Mouse (Mus musculus) gastrocnemius, postnatal 10 days (tissue): ENCODE results near the gene Clec2l. TPM values are rescaled to one million over a fixed set of nuclear protein-coding genes. Genes with fewer than 3 reads are reported as not detected.
"Not testable (repeated sequence)": the region's sequence is repeated elsewhere in the genome, so short reads cannot be mapped to it uniquely, and the experiment has no call there.

ENCODE experiments used
- DNase-seq: peaks from one replicate; pipeline ENCODE4 v3.0.0; 2021; ENCODE audit warnings: mixed read lengths
- total RNA-seq, 2 experiments: library from RNA; stranded (reverse); gene quantifications; 2 replicates each; pipeline ENCODE4 v1.2.3; 2021

Clec2l gene
- total RNA-seq, 2 experiments from 2014 or later = 1.2 TPM

DNA sequence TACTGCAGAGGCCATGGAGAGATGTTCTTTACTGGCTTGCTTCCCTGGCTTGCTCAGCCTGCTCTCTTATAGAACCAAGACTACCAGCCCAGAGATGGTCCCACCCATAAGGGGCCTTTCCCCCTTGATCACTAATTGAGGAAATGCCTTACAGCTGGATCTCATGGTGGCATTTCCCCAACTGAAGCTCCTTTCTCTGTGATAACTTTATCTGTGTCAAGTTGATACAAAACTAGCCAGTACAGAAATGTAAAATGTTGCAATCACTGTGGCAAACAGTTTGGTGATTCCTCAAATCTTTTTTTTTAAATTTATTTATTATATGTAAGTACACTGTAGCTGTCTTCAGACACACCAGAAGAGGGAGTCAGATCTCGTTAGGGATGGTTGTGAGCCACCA, 7.6 kb downstream of the Clec2l start:
- DNase-seq = not testable (repeated sequence)

DNA sequence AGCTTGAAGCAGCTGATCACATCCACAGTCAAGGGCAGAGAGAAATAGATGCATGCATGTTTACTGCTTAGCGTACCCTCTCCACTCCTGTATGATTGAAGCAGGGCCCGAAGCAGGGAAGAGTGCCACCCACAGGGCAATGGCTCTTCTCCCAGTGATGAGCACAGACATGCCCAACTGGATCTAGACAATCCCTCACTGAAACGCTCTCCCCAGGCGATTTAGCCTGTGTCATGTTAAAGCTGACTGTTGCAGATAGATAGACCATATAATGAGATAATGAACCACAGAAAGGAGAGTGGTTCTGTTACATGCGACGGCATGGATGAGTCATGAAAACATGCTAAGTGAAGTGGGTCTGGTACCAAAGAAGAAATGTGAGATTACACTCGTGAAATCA, 8.4 kb downstream of the Clec2l start:
- no peak for DNase-seq

DNA sequence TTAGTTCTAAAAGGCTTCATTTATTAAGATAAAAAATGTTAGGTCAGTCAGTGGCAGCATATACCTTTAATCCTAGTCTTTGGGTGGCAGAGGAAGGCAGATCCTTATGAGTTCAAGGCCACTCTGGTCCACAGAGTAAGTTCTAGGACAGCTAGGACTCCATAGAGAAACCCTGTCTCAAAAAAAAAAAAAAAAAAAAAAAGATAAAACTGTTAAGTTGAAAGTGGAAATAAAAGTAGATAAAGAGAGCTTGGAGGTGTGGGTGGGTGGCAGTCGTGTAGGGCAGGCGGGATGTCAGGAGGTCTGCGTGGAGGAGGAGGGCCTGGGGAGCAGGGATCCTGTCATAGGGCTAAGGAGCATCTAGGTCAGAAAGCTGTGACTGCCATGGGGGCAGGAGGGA, 9.1 kb downstream of the Clec2l start:
- no peak for DNase-seq

DNA sequence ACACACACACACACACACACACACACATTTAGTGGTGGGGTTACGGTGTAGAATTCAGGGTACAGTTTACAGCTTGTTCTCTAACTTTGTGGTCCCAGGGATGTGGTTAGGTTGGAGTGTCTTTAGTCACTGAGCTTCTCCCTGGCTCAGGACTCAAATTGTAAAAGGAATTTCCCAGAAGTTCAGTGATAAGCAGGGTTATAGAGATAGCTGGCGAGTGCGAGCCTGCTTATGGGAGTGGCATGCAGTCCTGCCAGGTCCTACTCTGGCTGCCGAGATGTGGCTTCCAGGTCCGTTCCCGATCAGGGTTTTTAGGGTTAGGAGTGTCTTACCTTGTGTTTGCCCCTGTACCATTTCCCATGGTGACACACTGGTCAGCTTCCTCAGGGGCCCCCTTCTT, 13.3 kb downstream of the Clec2l start:
- no peak for DNase-seq

DNA sequence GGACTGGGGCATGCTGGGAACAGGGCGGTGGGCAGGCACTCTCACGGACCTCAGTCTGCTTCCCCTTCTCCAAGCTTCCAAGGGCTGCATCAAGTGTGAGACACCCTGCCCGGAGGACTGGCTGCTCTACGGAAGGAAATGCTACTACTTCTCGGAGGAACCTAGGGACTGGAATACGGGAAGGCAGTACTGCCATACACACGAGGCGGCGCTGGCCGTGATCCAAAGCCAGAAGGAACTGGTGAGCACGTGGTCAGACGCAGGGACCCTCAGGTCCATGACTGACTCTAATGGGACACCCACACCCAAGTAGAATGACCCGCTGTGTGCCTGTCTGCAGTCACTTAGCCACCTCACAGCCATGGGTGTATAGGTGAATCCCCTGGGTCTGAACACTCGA, 13.9 kb downstream of the Clec2l start:
- no peak for DNase-seq

DNA sequence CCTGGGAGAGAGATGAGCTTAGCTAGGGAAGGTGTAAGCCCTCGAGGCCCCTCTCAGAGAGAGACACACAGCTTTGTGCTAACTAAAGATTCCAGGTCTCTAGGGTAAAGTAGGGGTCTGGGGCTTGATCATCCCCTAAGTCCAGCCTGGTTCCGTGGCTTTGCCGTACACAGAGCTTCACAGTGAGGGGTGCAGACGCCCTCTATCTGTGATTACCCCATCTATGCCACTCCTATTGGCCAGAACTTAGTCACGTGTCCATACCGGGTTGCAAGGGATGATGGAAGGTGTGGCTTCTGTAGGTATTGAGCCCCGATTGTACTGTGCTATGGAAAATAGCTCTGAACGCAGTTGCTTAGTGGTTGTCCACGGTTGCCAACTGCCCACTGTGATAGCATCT, 14.8 kb downstream of the Clec2l start:
- no peak for DNase-seq

DNA sequence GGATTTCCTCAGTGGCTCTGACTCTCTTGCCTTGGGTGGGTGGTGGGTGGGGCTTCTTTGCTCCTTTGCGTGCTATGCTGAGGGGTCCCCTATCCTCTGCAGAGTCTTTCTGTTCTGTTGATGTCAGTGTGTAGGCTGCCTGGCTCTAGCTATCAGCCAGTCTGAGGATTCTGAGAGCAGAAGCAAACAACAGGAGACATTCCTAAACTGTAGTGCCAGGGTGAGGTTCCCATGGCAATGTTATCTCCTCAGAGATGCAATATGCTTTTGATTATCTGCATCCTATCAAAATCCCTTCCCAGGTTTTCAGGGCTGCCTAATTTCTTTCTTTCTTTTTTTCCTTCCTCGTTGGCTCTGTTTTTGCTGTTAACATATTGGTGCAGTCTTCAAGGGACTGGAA, 19.7 kb downstream of the Clec2l start:
- no peak for DNase-seq

DNA sequence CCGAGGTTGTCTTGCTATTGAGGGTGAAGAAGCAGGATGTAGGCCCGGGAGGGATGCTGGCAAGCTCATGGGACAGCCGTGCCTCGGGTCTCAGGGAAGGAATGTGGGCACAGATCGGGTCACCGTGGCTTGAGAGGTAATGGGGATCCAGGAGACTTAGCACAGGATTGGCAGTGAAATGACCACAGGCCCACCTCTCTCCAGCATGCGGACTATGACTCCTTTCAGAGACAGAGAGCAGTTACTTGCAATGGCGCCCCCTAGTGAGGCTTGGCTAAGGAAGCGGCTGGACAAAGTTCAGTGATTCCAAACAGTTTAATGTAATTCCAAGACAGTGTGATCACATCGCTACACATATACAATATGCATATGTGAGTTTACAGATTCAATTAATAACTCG, 24.3 kb downstream of the Clec2l start:
- DNase-seq = no peak

DNA sequence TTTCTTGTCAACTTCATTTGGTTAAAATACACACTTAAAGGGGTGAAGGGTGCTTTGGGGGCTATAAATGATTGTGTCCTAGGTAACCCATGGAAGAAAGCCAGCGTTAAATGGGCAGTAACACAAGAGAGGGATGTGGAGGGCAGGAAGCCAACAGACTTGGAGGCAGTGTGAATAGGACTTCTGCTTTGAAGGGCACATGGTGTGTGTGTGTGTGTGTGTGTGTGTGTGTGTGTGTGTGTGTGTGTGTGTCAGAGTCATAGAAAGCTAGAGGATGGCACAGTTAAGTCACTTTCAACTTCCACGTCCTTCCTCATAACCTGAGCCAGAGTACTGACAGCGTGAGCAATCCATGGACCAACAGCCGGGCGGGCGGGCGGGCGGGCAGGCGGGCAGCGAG, 26.0 kb downstream of the Clec2l start:
- no peak for DNase-seq

DNA sequence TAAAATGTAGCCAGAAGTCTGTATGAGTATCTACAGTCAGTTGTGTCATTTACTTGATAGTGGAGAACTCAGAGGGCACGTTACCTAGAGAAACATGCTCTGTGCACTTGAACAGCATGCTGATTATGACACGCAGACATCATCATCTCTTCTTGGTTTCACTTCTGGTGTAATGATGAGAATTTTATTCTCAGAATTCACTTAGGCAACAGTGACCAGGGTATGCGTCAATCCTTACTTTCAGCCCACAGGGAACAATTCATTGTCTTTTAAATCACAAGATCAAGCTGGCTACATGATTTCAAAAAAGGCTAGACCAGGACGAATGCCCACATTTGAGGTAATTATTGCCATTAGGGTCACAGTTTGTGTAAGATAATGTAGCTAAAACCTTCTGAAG, 27.7 kb downstream of the Clec2l start:
- DNase-seq = no peak

DNA sequence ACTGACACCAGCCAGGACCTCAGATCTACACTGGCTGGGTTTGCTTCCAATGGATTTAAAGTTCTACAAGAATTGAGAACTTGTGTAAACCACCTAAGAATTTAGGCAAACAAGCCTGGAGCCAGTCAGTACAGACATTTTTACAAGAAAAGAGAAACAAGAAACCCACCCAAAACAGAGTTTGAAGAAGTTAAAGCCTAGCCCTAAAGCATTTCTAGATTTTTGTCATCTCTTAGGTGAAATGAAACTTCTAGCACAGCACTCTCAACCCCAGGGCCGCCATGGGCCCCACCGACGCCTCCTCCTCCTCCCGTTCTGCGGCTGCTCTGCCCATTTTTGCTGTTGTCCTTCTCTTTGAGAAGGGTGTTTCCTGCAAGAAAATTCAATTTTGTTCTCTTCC, 28.2 kb downstream of the Clec2l start:
- DNase-seq = no peak

DNA sequence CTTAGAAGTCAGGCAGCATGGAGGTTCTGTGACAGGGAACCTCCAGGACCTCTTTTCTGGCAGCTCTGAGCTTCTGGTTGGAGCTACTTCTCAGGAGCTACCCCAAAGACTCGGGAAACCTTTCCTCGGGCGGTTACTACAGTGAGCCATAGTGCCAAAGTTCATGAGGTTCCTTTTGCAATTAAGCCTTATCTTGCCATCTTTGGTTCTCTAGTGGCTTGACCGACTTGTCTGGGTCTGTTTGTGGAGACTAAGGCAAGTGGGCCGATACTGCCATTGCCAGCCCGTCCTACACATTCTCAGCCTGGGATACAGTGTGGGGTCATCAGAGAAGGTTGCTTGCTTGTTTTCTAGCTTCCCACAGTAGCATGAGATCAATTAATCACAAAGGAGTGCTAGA, 29.7 kb downstream of the Clec2l start:
- DNase-seq = no peak

DNA sequence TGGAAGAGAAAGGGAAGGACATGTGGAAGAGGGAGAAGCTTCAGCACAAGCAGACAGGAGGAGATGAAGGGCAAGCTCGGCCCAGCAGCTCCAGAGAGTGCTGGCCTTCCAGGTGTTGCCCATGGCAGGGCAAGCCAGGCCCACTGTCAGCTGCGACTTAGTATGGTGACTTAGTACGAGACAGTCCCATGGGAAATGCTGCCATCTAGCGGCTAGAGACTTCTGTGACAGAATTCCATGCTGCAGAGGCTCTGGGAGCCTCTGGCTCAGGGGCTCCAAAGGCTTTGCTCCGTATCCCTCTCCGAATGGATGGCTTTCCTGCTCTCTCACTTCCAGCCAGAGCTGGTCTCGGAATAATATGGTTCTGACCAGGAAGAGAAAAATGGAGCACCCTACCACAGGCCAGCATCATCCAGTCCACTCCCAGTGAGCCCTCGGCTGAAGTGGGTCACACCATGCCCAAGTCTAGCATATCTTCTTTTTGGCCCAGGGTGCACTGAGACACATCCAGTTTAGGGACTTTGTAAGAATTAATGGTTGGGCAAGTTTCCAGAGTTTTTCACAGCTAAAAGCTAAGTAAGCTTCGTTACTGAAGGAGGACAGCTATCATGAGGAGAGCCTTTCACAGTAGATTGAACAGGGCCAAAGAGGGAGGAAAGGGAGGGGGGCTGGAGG, 32.6 kb downstream of the Clec2l start:
- DNase-seq = peak; percentile 79

DNA sequence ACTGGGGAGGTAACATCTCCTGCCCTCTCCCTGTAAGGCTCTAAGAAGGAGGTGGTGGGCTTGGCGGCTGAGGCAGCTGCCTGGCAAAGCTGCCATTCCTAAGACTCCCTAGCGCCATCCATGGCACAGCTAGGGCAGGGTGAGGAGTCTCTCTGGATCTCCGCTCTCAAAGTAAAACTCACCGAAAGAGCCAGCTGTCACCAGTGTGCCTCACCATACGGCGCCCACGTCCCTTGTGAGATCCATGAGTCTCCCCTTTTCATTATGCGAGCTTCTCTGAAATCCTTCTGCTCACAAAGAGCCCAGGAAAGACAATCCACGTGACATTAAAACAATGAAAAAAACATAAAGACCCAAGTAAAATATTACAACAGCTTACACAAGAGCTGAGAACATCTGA, 33.7 kb downstream of the Clec2l start:
- DNase-seq = no peak

DNA sequence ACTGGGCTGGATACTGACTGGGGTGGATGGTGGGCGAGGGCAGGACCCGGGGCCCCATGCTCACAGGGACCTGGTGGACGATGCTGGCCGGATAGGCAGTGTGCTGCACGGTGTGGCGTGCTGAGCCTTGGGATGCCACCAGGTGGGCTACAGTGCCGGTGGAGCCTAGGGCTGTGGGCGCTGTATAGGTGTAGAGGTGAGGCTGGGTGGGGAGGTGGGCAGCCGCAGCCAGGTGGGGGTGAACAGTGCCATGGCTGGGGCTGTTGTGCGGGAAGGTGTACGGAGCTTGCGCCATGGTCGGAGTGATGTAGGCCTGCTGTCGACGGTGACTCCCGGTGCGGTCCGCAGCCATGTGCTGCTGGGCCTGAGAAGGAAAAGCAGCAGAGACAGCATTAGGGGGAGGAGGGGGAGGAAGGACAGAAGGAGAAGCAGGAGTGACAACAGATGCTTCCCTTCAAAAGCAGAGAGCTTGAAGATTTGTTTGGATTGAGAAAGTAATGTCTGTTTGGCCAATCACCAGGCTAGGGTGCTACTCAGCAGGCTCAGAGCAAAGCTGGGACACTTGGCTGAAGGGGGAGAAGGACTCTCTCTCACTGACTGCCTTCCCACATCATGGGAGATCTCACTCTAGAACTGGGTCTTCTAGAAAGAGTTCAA, 35.5 kb downstream of the Clec2l start:
- no peak for DNase-seq

DNA sequence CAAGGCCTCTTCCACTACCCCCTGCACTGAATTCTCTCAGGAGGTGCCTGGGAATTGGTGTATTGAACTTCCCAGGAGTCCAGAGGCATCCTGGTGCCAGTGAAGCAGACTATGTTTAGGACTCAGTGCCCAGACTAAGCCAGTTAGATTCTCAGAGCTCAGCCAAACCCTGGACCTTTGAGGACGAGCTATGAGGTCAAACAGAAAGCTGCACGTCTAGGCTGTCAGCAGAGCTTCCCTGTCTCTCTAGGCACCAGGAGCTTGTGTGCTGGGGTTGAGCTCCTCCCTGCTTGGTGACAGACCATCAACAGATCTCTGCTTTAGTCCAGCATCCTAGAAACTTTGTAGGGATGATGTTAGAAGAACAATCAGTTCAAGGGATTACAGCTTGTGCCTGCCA, 38.6 kb downstream of the Clec2l start:
- DNase-seq = no peak

DNA sequence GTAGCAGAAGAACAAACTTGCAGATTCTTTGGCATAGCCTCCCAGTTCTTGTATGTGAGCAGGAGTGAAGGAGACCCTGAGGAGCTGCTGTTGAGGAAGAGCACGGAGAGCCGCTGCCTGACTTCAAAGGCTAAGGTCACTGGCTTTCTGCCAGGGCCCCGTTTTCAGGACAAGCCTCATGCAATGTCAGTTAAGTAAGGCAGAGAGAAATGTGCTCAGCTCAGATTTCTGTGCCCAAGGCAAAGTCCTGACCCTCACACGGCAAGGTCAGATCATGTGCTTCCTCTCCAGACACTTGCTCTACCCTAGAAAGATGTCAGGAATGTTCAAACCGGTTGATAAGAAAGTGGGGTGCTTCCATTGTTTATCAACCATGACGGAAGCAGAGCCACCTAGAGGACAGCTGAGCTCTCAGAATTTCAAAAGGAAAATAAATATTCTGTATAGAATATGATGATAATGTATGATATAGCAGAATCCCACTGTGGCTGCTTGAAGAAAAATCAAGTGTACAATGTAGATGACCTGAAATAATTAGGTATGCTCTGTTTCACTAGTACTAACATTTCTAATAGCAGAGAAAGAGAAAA, 40.0 kb downstream of the Clec2l start:
- peak; percentile 37 for DNase-seq

DNA sequence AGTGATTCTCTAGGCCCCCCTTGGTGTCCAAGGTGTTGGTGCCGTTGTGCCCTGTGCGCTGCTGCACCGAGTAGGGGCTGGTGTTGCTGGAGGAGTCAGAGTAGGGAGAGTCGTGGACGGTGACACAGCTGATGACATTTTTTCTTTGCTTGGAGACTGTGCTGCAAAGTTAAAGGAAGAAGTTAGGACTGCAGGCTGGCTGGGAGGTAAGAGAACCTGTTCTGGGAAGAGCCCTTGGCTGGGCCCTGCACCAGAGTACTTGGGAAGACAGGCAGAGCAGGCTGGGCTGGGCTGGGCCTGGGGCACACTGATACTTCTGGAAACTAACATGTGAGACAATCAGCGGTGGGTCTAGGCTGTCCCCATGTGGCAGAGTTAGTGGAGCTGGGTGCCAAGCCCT, 40.7 kb downstream of the Clec2l start:
- DNase-seq = no peak

DNA sequence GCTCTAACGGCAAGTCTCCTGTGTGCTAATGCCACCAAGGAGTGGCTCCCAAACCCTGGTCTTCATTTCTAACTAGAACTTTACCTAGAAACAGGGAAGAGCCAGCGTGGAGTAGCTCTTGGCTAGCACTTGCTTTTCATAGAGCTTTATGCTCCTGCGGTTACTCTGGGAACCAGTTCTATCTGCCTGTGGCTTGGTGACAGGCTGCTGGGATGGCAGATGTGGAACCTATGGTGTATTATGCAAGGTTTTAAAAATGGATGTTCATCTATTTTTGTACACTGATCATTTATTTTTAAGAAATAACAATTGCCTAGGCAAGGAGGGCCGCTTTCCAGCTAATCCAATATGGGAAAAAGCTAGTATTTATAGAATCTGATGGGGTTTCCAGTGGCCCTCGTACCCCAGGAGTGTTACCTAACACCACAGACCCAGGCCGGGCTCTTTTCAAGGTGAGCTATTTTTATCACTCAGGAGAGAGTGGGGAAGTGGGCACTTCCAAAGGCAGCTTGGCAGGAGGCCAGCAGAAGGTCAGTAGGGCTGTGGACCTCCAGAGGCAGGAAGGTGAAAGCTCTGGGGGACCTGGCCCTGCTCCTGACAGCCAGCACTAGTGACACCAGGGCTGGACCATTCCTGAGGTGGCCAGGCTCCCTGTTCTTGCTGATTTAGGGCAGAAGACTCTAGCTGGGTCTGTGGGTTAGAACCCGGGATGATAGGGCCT, 41.6 kb downstream of the Clec2l start:
- DNase-seq = no peak

DNA sequence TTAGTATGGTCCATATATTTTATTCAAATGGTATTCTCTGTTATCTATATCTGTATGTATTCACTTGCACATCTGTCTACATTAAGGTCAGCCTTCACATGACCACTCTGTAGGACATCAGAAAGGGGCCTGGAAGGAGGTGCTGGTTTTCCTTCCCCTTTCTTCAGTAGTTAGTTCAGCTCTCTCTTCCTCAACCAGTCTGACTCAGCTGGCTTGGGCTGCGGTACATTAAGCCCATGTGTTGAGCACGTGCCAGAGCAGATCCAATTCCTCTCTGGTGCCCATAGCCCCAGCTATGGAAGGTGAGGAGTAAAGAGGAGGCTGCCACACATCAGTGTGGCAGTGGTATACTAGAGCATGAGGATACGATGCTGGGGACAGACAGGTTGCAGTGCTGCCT, 47.6 kb downstream of the Clec2l start:
- no peak for DNase-seq

DNA sequence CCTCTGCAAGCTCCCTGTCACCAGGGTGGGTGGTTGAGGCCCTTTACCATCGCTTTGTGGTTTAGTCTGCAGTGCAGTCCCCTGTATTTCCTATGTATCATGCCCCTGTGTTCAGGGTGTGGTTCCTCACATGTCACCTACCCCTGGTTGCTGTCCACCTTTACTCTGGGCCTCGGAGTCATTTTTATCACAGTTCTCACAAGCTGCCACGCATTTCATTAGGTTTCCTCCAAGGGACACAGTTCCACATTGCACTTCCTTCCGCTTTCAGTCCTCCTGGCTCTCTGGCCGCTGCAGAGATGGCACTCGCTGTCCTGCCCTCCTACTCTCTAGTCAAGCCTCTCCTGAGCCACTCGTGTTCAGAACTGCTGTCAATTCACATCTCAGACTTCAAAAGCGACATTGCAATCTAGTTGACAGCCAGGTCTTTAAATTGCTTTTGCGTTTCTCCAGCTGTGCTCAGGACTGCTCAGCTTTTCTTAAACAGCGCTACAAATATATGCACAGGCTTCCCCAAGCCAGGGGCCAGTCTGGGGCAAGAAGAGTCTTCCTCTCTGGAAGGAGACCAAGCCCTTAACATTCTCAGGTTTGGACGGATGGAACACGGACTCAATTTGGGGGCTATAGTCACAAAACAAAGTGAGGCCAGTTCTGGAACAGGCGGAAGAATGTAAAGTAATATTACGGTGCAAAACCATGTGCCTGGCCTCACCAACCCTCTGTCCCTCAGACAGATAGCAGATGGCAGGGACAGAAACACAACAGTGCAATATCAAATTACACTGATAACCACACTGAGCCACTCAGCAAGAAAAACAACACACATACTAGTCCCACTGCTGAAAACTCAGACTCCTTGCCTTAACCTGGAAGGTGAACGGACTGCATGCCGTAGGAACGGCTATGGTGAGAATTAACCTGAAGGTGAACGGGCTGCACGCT, 51.4 kb downstream of the Clec2l start:
- DNase-seq = no peak

DNA sequence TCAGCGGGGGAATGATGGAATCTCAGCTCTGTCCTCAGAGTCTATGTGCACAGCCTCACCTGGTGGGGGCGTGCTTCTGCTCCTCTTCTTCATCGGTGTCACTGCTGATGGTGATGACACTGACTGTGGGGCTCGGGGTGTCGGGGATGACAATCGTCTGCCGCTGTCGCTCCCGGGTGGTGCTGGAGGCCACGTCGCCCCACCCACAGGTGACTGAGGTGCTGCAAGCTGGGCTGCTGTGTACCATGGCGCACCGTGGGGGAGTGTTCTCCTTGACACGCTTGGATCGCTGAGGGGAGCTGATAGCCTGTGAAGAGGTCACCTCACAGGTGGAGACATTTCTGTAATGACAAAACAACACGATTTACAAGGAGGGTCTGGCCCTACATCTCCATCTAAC, 53.0 kb downstream of the Clec2l start:
- DNase-seq = no peak
